Mouse (Mus musculus) hindbrain, embryonic 15.5 days (tissue): ENCODE data around the gene Ampd1. TPM values are rescaled to one million over a fixed set of nuclear protein-coding genes. Genes with fewer than 3 reads are reported as not detected.
A peak's percentile ranks its signal among the peaks of the same experiment; 100 is the strongest.

Source experiments
- ATAC-seq: fragments of 200-750 bp; cut with Nextera tagmentation; 2 replicates; pipeline ENCODE4 v1.8.0; 2017; ENCODE audit warnings: low read depth, moderate number of reproducible peaks, moderate TSS enrichment; ENCODE audit not compliant: low FRiP score
- H3K27ac ChIP-seq: fragments of 300-500 bp; sonication (generic); replicated peaks from 2 replicates; pipeline ENCODE4 v1.5.1; 2015; ENCODE audit warnings: mild to moderate bottlenecking, inconsistent platforms
- H3K27me3 ChIP-seq: fragments of 300-500 bp; sonication (generic); 2 replicates; pipeline ENCODE4 v1.6.1; 2015; ENCODE audit warnings: control low read depth, inconsistent platforms
- H3K36me3 ChIP-seq: fragments of 300-500 bp; sonication (generic); 2 replicates; pipeline ENCODE4 v1.6.1; 2015; ENCODE audit warnings: control low read depth, inconsistent platforms
- H3K4me1 ChIP-seq: fragments of 300-500 bp; sonication (generic); replicated peaks from 2 replicates; pipeline ENCODE4 v1.6.1; 2015; ENCODE audit warnings: control low read depth, inconsistent platforms
- H3K4me2 ChIP-seq: fragments of 300-500 bp; sonication (generic); 2 replicates; pipeline ENCODE4 v1.6.1; 2015; ENCODE audit warnings: moderate library complexity, mild to moderate bottlenecking, inconsistent platforms
- H3K4me3 ChIP-seq: fragments of 300-500 bp; sonication (generic); 2 replicates; pipeline ENCODE4 v1.5.1; 2015; ENCODE audit warnings: mild to moderate bottlenecking, inconsistent platforms
- H3K9ac ChIP-seq: fragments of 300-500 bp; sonication (generic); 2 replicates; pipeline ENCODE4 v1.6.1; 2015; ENCODE audit warnings: inconsistent platforms
- H3K9me3 ChIP-seq: fragments of 300-500 bp; sonication (generic); 2 replicates; pipeline ENCODE4 v1.6.1; 2016; ENCODE audit warnings: control low read depth, inconsistent platforms
- WGBS: fragments of 180-500 bp; shearing (Covaris S2); methylation state at CpG from one replicate; pipeline ENCODE4 v1.1.7; 2015; 5-methylcytosine and 5-hydroxymethylcytosine counted together
- polyA plus RNA-seq: library from polyadenylated mRNA; unstranded; fragments of >200 nt; fragmentation: Nextera tagmentation; extraction: Ambion mirVana; gene quantifications from 2 replicates; pipeline ENCODE4 v1.2.1, GENCODE M21; 2015

The Ampd1 gene
- polyA plus RNA-seq, 1 experiment from 2014 or later = not detected

GRCm38 (mm10) chr3:103081051-103081450 lies 7.2 kb downstream of the Ampd1 start:
- no peak for ATAC-seq
- Histone ChIP-seq H3K4me2 (no peak overlapping the region), H3K9me3 (no peaks in the 10 kb centered on the region), H3K4me1 (no peaks in the 10 kb centered on the region), H3K36me3 (no peaks in the 10 kb centered on the region), H3K27me3 (no peaks in the 10 kb centered on the region), H3K27ac (no peak overlapping the region), H3K9ac (no peak overlapping the region), H3K4me3 (no peak overlapping the region)
- 47% methylated on average over 11 of the region's 11 CpGs for WGBS

- H3K4me1 ChIP-seq = no peaks in the 10 kb centered on the region
- WGBS = 87% methylated on average over 17 of the region's 17 CpGs
- H3K9me3 ChIP-seq = no peaks in the 10 kb centered on the region
- no peak overlapping the region for H3K27ac ChIP-seq
- no peaks in the 10 kb centered on the region for H3K27me3 ChIP-seq
- no peak overlapping the region for H3K4me3 ChIP-seq
- no peak for ATAC-seq
- H3K36me3 ChIP-seq = no peaks in the 10 kb centered on the region
- no peak overlapping the region for H3K4me2 ChIP-seq
- H3K9ac ChIP-seq = no peak overlapping the region
Observed at GRCm38 (mm10) chr3:103081861-103082453, 8.1 kb downstream of the Ampd1 start.

GRCm38 (mm10) chr3:103082761-103083160 lies 8.9 kb downstream of the Ampd1 start:
- 91% methylated on average over 5 of the region's 5 CpGs for WGBS
- no peaks in the 10 kb centered on the region for H3K36me3 ChIP-seq
- H3K27ac ChIP-seq = no peak overlapping the region
- no peaks in the 10 kb centered on the region for H3K27me3 ChIP-seq
- no peaks in the 10 kb centered on the region for H3K4me1 ChIP-seq
- no peaks in the 10 kb centered on the region for H3K9me3 ChIP-seq
- H3K9ac ChIP-seq = no peak overlapping the region
- H3K4me2 ChIP-seq = no peak overlapping the region
- no peak overlapping the region for H3K4me3 ChIP-seq
- no peak for ATAC-seq

- no peak overlapping the region for H3K9ac ChIP-seq
- no peaks in the 10 kb centered on the region for H3K9me3 ChIP-seq
- no peak overlapping the region for H3K4me2 ChIP-seq
- ATAC-seq = no peak
- no peaks in the 10 kb centered on the region for H3K4me1 ChIP-seq
- 82% methylated on average over 3 of the region's 3 CpGs for WGBS
- H3K27me3 ChIP-seq = no peaks in the 10 kb centered on the region
- H3K36me3 ChIP-seq = no peaks in the 10 kb centered on the region
- H3K4me3 ChIP-seq = no peak overlapping the region
- no peak overlapping the region for H3K27ac ChIP-seq
Observed at GRCm38 (mm10) chr3:103085986-103086385, 12.2 kb downstream of the Ampd1 start.

- Histone ChIP-seq H3K27me3 (no peaks in the 10 kb centered on the region), H3K9ac (no peak overlapping the region), H3K9me3 (no peaks in the 10 kb centered on the region), H3K27ac (no peak overlapping the region), H3K4me2 (no peak overlapping the region), H3K36me3 (no peaks in the 10 kb centered on the region), H3K4me1 (no peaks in the 10 kb centered on the region), H3K4me3 (no peak overlapping the region)
- WGBS = 93% methylated on average over 2 of the region's 2 CpGs
- no peak for ATAC-seq
Observed at GRCm38 (mm10) chr3:103091753-103092152, 17.9 kb downstream of the Ampd1 start.

GRCm38 (mm10) chr3:103098662-103099061 lies 24.8 kb downstream of the Ampd1 start:
- H3K4me2 ChIP-seq = no peak overlapping the region
- 80% methylated on average over 23 of the region's 23 CpGs for WGBS
- H3K4me1 ChIP-seq = peaks cover 13% of the 10 kb centered on the region; the same call in 1 of the 2 replicates
- H3K36me3 ChIP-seq = no peaks in the 10 kb centered on the region
- H3K9ac ChIP-seq = no peak overlapping the region
- no peak overlapping the region for H3K27ac ChIP-seq
- peaks cover 9% of the 10 kb centered on the region; the same call in 1 of the 2 replicates for H3K27me3 ChIP-seq
- no peak for ATAC-seq
- H3K4me3 ChIP-seq = no peak overlapping the region
- H3K9me3 ChIP-seq = no peaks in the 10 kb centered on the region

GRCm38 (mm10) chr3:103099667-103100066 lies 25.9 kb downstream of the Ampd1 start:
- Histone ChIP-seq H3K27me3 (peaks cover 18% of the 10 kb centered on the region), H3K36me3 (no peaks in the 10 kb centered on the region), H3K27ac (no peak overlapping the region), H3K9me3 (no peaks in the 10 kb centered on the region), H3K4me1 (peaks cover 13% of the 10 kb centered on the region; the same call in 1 of the 2 replicates), H3K9ac (no peak overlapping the region), H3K4me2 (no peak overlapping the region), H3K4me3 (no peak overlapping the region)
- ATAC-seq = no peak
- 86% methylated on average over 6 of the region's 6 CpGs for WGBS

GRCm38 (mm10) chr3:103100735-103101134 lies 26.9 kb downstream of the Ampd1 start:
- ATAC-seq = no peak
- Histone ChIP-seq H3K9ac (no peak overlapping the region), H3K4me2 (no peak overlapping the region), H3K27me3 (peaks cover 21% of the 10 kb centered on the region), H3K36me3 (no peaks in the 10 kb centered on the region), H3K9me3 (no peaks in the 10 kb centered on the region), H3K27ac (no peak overlapping the region), H3K4me3 (no peak overlapping the region), H3K4me1 (peaks cover 13% of the 10 kb centered on the region; the same call in 1 of the 2 replicates)
- WGBS = 51% methylated on average over 2 of the region's 2 CpGs

- H3K27ac ChIP-seq = no peak overlapping the region
- no peak overlapping the region for H3K4me2 ChIP-seq
- no peak overlapping the region for H3K9ac ChIP-seq
- 67% methylated on average over 5 of the region's 5 CpGs for WGBS
- ATAC-seq = no peak
- H3K27me3 ChIP-seq = peaks cover 21% of the 10 kb centered on the region
- H3K4me1 ChIP-seq = peaks cover 13% of the 10 kb centered on the region; the same call in 1 of the 2 replicates
- H3K4me3 ChIP-seq = no peak overlapping the region
- H3K36me3 ChIP-seq = no peaks in the 10 kb centered on the region
- H3K9me3 ChIP-seq = no peaks in the 10 kb centered on the region
Observed at GRCm38 (mm10) chr3:103101194-103101593, 27.4 kb downstream of the Ampd1 start.

GRCm38 (mm10) chr3:103101909-103102308 lies 28.1 kb downstream of the Ampd1 start:
- peak overlapping the region; percentile 78 for H3K4me3 ChIP-seq
- peaks cover 21% of the 10 kb centered on the region for H3K27me3 ChIP-seq
- no peaks in the 10 kb centered on the region for H3K36me3 ChIP-seq
- no peaks in the 10 kb centered on the region for H3K9me3 ChIP-seq
- peak; percentile 42; the same call in 1 of the 2 replicates for ATAC-seq
- H3K4me2 ChIP-seq = peak overlapping the region; percentile 99
- H3K4me1 ChIP-seq = peaks cover 13% of the 10 kb centered on the region; the same call in 1 of the 2 replicates
- 3% methylated on average over 14 of the region's 14 CpGs for WGBS
- H3K27ac ChIP-seq = no peak overlapping the region
- H3K9ac ChIP-seq = peak overlapping the region; percentile 57

GRCm38 (mm10) chr3:103102454-103103390 lies 28.9 kb downstream of the Ampd1 start, which contains the start of gene Dennd2c:
Gene Dennd2c (plus strand): TSS chr3:103102604.
- Histone ChIP-seq H3K4me1 (peaks cover 13% of the 10 kb centered on the region; the same call in 1 of the 2 replicates), H3K4me3 (peak within 1 kb of the TSS; percentile 78), H3K27ac (no peak within 1 kb of the TSS), H3K9ac (peak within 1 kb of the TSS; percentile 57), H3K4me2 (peak within 1 kb of the TSS; percentile 99), H3K27me3 (peaks cover 21% of the 10 kb centered on the region), H3K9me3 (no peaks in the 10 kb centered on the region), H3K36me3 (no peaks in the 10 kb centered on the region)
- 1% methylated on average over 68 of the region's 72 CpGs for WGBS
- peak; percentile 94 for ATAC-seq
